ENCODE assay signal across 8 mouse cellular contexts in genomic region chr5:63936740-63937139, GRCm38 (mm10). TPM values are rescaled to one million over a fixed set of nuclear protein-coding genes. Genes with fewer than 3 reads are reported as not detected.
DNase-seq lines count a peak whose midpoint lies in the region; ATAC-seq and TF ChIP-seq lines count a peak whose summit lies in the region.
"Had no signal": no experiment of that assay in that cellular context is flagged by ENCODE, and none has a peak within 500 bp of the region (broad histone marks: within the 10 kb centered on the region; RNA-seq: fewer than 3 reads in every experiment).

No protein-coding gene starts in this region.

- no peak overlapping the region for H3K9ac ChIP-seq in kidney, postnatal 0 days (ENCODE audit: low read depth, low read length)
- H3K9ac ChIP-seq: heart, embryonic 12.5 days had no signal

- POLR2A ChIA-PET in Patski (lab: Charles Lee), result no interaction called here

- 0 out of 2 replicates have a peak overlapping the region, but pooled peaks have one; percentile 15 for H3K27ac ChIP-seq in kidney, postnatal 0 days
- peak overlapping the region; percentile 82 for H3K27ac ChIP-seq in macrophage

- H3K9me3 ChIP-seq in kidney, postnatal 0 days (replicated peaks; ENCODE audit: low read length), result no peaks in the 10 kb centered on the region
- H3K9me3 ChIP-seq: heart, embryonic 12.5 days had no signal

- CTCF ChIA-PET in Patski (lab: Charles Lee), result interaction anchor here (0.6 to 2.8 kb wide), 3 partner anchors 8 to 133 kb away, joined by 3 to 11 read pairs (median 4); no protein-coding TSS in a partner anchor

- TF ChIP-seq CTCF in Patski (IDR thresholded peaks at IDR 0.05), result no peak
- no peak for TF ChIP-seq CTCF in kidney, postnatal 0 days (IDR thresholded peaks at IDR 0.05; ENCODE audit: low read depth)

- H3K4me3 ChIP-seq in kidney, postnatal 0 days (replicated peaks; ENCODE audit: low read depth, low read length), result no peak overlapping the region
- H3K4me3 ChIP-seq in macrophage (ENCODE audit: inconsistent target), result no peak overlapping the region
- H3K4me3 ChIP-seq: heart, embryonic 12.5 days had no signal

- ATAC-seq in Patski, result peak; percentile 94
- ATAC-seq in kidney, postnatal 0 days (replicated peaks; ENCODE audit: low FRiP score, low read depth), result peak; percentile 94

- peaks cover 12% of the 10 kb centered on the region for H3K4me1 ChIP-seq in kidney, postnatal 0 days (replicated peaks; ENCODE audit: insufficient read depth, low read length)

- peaks cover 75% of the 10 kb centered on the region for H3K79me2 ChIP-seq in macrophage (ENCODE audit: inconsistent target)

- H3K27me3 ChIP-seq in Patski, result no peaks in the 10 kb centered on the region
- H3K27me3 ChIP-seq in kidney, postnatal 0 days (ENCODE audit: insufficient read depth, low read length), result no peaks in the 10 kb centered on the region
- H3K27me3 ChIP-seq: heart, embryonic 12.5 days had no signal

- H3K36me3 ChIP-seq in kidney, postnatal 0 days (ENCODE audit: insufficient read depth, low read length), result 0 out of 2 replicates have a peak, but pooled peaks cover 3% of the 10 kb centered on the region
- H3K36me3 ChIP-seq in macrophage (ENCODE audit: inconsistent target), result peaks cover 31% of the 10 kb centered on the region; the same call in 1 of the 2 replicates
- H3K36me3 ChIP-seq: heart, embryonic 12.5 days had no signal

- H3K4me2 ChIP-seq in kidney, postnatal 0 days (ENCODE audit: low read length), result no peak overlapping the region
- H3K4me2 ChIP-seq: heart, embryonic 12.5 days had no signal

- in situ Hi-C loops in Patski (cut with MboI; ENCODE audit: low pct_unique_long_range_greater_than_20kb), result no loop called here

- 36% methylated on average over 6 of the region's 6 CpGs for WGBS in kidney, postnatal 0 days
- WGBS in macrophage (ENCODE audit: missing documents), result 17% methylated on average over 6 of the region's 6 CpGs

- DNase-seq in Patski (ENCODE audit: low read depth, low spot score), result peak; percentile 79
- DNase-seq in adrenal gland, postnatal 25 days, result peak; percentile 76
- peak; percentile 55 for DNase-seq in kidney, postnatal 0 days (ENCODE audit: low spot score)
- no peak for DNase-seq in heart, adult 18-20 months
- DNase-seq in layer of hippocampus, adult 18-20 months (ENCODE audit: low spot score in 2 of 2), result no peak
- DNase-seq in B cell, adult 2 months, result no peak

RNA-seq across cellular contexts. Expression of gene Rell1, which starts 32.0 kb away (rescaled TPM):
- polyA plus RNA-seq in Patski (2021), result 100 TPM
- total RNA-seq in adrenal gland, postnatal 25 days (2021), result 47.8 and 50.3 TPM in 2 replicates
- polyA plus RNA-seq in kidney, postnatal 0 days (2015; fragmentation: Nextera tagmentation; extraction: Ambion mirVana), result 25.5 and 27.7 TPM in 2 replicates
- total RNA-seq in macrophage (2018; cell fraction: chromatin; rRNA removed), result 10 to 100 TPM in 25 of 26 experiments, 1 to 10 TPM in 1; 8.4 to 87.3 (median 36.8) TPM
- 10 to 100 TPM; 12.3 to 63.0 (median 36.0) TPM for total RNA-seq in macrophage (2018; cell fraction: cytosol; rRNA removed)
- total RNA-seq in macrophage (2018; cell fraction: nucleus; rRNA removed), result 10 to 100 TPM; 19.5 to 77.0 (median 36.5) TPM
- polyA plus RNA-seq in macrophage (2018), result 13.4 to 54.1 TPM (median 37.2 TPM) in 3 replicates
- total RNA-seq in heart, adult 18-20 months (2021), result 10 to 100 TPM in 1 of 2 experiments, 1 to 10 TPM in 1; 9.4 to 10.0 TPM
- 10 to 100 TPM; 10.4 to 10.9 TPM for total RNA-seq in layer of hippocampus, adult 18-20 months (2021)

Comparison
In these comparisons a context has a peak if more than half of its experiments do, and no peak if none do; other contexts are left out.
1. DNase-seq: peak in Patski (single experiment), adrenal gland, postnatal 25 days (single experiment) and kidney, postnatal 0 days (single experiment); none in heart, adult 18-20 months (0 of 2), layer of hippocampus, adult 18-20 months (0 of 2) and B cell, adult 2 months (0 of 2).